Mouse (Mus musculus) liver, embryonic 16.5 days (tissue): ENCODE results near the gene Dlgap1. TPM values are rescaled to one million over a fixed set of nuclear protein-coding genes. Genes with fewer than 3 reads are reported as not detected.

ENCODE experiments used
- ATAC-seq: fragments of 200-750 bp; cut with Nextera tagmentation; 2 replicates; pipeline ENCODE4 v1.8.0; 2017; ENCODE audit warnings: low read depth, mild to moderate bottlenecking, moderate number of reproducible peaks, moderate library complexity
- H3K27ac ChIP-seq: fragments of 300-500 bp; sonication (generic); 2 replicates; pipeline ENCODE4 v1.5.1; 2014; ENCODE audit warnings: mild to moderate bottlenecking, low read length
- H3K27me3 ChIP-seq: fragments of 300-500 bp; sonication (generic); 2 replicates; pipeline ENCODE4 v1.6.1; 2014; ENCODE audit warnings: low read depth, low read length, mixed read lengths; ENCODE audit not compliant: control insufficient read depth, insufficient read depth
- H3K36me3 ChIP-seq: fragments of 300-500 bp; sonication (generic); 2 replicates; pipeline ENCODE4 v1.6.1; 2014; ENCODE audit warnings: mild to moderate bottlenecking; ENCODE audit not compliant: control insufficient read depth, insufficient read depth
- H3K4me1 ChIP-seq: fragments of 300-500 bp; sonication (generic); 2 replicates; pipeline ENCODE4 v1.6.1; 2014; ENCODE audit warnings: low read depth, low read length, mixed read lengths; ENCODE audit not compliant: control insufficient read depth
- H3K4me2 ChIP-seq: fragments of 300-500 bp; sonication (generic); 2 replicates; pipeline ENCODE4 v1.6.1; 2014; ENCODE audit warnings: low read depth, low read length, mixed read lengths
- H3K4me3 ChIP-seq: fragments of 300-500 bp; sonication (generic); 2 replicates; pipeline ENCODE4 v1.5.1; 2014; ENCODE audit warnings: low read depth, mild to moderate bottlenecking, low read length
- H3K9ac ChIP-seq: fragments of 300-500 bp; sonication (generic); 2 replicates; pipeline ENCODE4 v1.6.1; 2014; ENCODE audit warnings: low read depth, low read length
- H3K9me3 ChIP-seq: fragments of 300-500 bp; sonication (generic); replicated peaks from 2 replicates; pipeline ENCODE4 v1.6.1; 2016; ENCODE audit warnings: low read length; ENCODE audit not compliant: control insufficient read depth
- WGBS: fragments of 180-500 bp; shearing (Covaris S2); extraction: QIAGEN DNeasy Blood & Tissue Kit; methylation state at CpG from one replicate; pipeline ENCODE4 v1.1.7; 2014; ENCODE audit not compliant: insufficient replicate concordance; 5-methylcytosine and 5-hydroxymethylcytosine counted together
- polyA plus RNA-seq: library from polyadenylated mRNA; unstranded; fragments of >200 nt; fragmentation: Nextera tagmentation; extraction: Ambion mirVana; gene quantifications from 2 replicates; pipeline ENCODE4 v1.2.1, GENCODE M21; 2015

The Dlgap1 gene
- polyA plus RNA-seq, 1 experiment from 2014 or later = 0.09 TPM

GRCm38 (mm10) chr17:70341230-70341629, 372.4 kb downstream of the Dlgap1 start:
- 67% methylated on average over 8 of the region's 8 CpGs for WGBS
- H3K4me2 ChIP-seq = no peak overlapping the region
- H3K9ac ChIP-seq = no peak overlapping the region
- H3K9me3 ChIP-seq = no peaks in the 10 kb centered on the region
- ATAC-seq = no peak
- H3K4me1 ChIP-seq = no peaks in the 10 kb centered on the region
- H3K27ac ChIP-seq = no peak overlapping the region
- no peaks in the 10 kb centered on the region for H3K36me3 ChIP-seq
- H3K4me3 ChIP-seq = no peak overlapping the region
- no peaks in the 10 kb centered on the region for H3K27me3 ChIP-seq

GRCm38 (mm10) chr17:70341920-70342319, 373.0 kb downstream of the Dlgap1 start:
- H3K4me3 ChIP-seq = no peak overlapping the region
- WGBS = 47% methylated on average over 6 of the region's 6 CpGs
- no peaks in the 10 kb centered on the region for H3K36me3 ChIP-seq
- H3K9me3 ChIP-seq = no peaks in the 10 kb centered on the region
- H3K4me1 ChIP-seq = no peaks in the 10 kb centered on the region
- H3K4me2 ChIP-seq = no peak overlapping the region
- H3K9ac ChIP-seq = no peak overlapping the region
- H3K27ac ChIP-seq = no peak overlapping the region
- no peaks in the 10 kb centered on the region for H3K27me3 ChIP-seq
- ATAC-seq = no peak

- Histone ChIP-seq H3K9ac (no peak overlapping the region), H3K4me3 (no peak overlapping the region), H3K27ac (no peak overlapping the region), H3K27me3 (no peaks in the 10 kb centered on the region), H3K36me3 (no peaks in the 10 kb centered on the region), H3K4me1 (no peaks in the 10 kb centered on the region), H3K4me2 (no peak overlapping the region), H3K9me3 (no peaks in the 10 kb centered on the region)
- WGBS = 58% methylated on average over 4 of the region's 4 CpGs
- no peak for ATAC-seq
Measured at GRCm38 (mm10) chr17:70347403-70347802, 378.5 kb downstream of the Dlgap1 start.

GRCm38 (mm10) chr17:70363561-70363960, 394.7 kb downstream of the Dlgap1 start:
- Histone ChIP-seq H3K36me3 (no peaks in the 10 kb centered on the region), H3K4me2 (no peak overlapping the region), H3K27me3 (no peaks in the 10 kb centered on the region), H3K27ac (no peak overlapping the region), H3K9ac (no peak overlapping the region), H3K4me3 (no peak overlapping the region), H3K4me1 (no peaks in the 10 kb centered on the region), H3K9me3 (no peaks in the 10 kb centered on the region)
- ATAC-seq = no peak
- WGBS = 49% methylated on average over 3 of the region's 3 CpGs

- Histone ChIP-seq H3K4me3 (no peak overlapping the region), H3K27ac (no peak overlapping the region), H3K4me2 (no peak overlapping the region), H3K4me1 (no peaks in the 10 kb centered on the region), H3K9ac (no peak overlapping the region), H3K9me3 (no peaks in the 10 kb centered on the region), H3K36me3 (no peaks in the 10 kb centered on the region), H3K27me3 (no peaks in the 10 kb centered on the region)
- ATAC-seq = no peak
- WGBS = 77% methylated on average over 1 of the region's 1 CpGs
Measured at GRCm38 (mm10) chr17:70363971-70364370, 395.1 kb downstream of the Dlgap1 start.

GRCm38 (mm10) chr17:70369124-70369523, 400.3 kb downstream of the Dlgap1 start:
- H3K27ac ChIP-seq = no peak overlapping the region
- WGBS = 44% methylated on average over 3 of the region's 3 CpGs
- H3K27me3 ChIP-seq = no peaks in the 10 kb centered on the region
- no peak overlapping the region for H3K9ac ChIP-seq
- H3K36me3 ChIP-seq = no peaks in the 10 kb centered on the region
- no peak overlapping the region for H3K4me2 ChIP-seq
- H3K9me3 ChIP-seq = no peaks in the 10 kb centered on the region
- no peak for ATAC-seq
- H3K4me1 ChIP-seq = no peaks in the 10 kb centered on the region
- no peak overlapping the region for H3K4me3 ChIP-seq

GRCm38 (mm10) chr17:70377020-70377419, 408.1 kb downstream of the Dlgap1 start:
- H3K36me3 ChIP-seq = no peaks in the 10 kb centered on the region
- H3K4me1 ChIP-seq = no peaks in the 10 kb centered on the region
- no peak for ATAC-seq
- H3K9ac ChIP-seq = no peak overlapping the region
- H3K4me2 ChIP-seq = no peak overlapping the region
- H3K9me3 ChIP-seq = no peaks in the 10 kb centered on the region
- WGBS = 45% methylated on average over 4 of the region's 4 CpGs
- no peak overlapping the region for H3K4me3 ChIP-seq
- H3K27me3 ChIP-seq = no peaks in the 10 kb centered on the region
- H3K27ac ChIP-seq = no peak overlapping the region

GRCm38 (mm10) chr17:70388447-70388846, 419.6 kb downstream of the Dlgap1 start:
- H3K4me2 ChIP-seq = no peak overlapping the region
- 71% methylated on average over 1 of the region's 1 CpGs for WGBS
- H3K9me3 ChIP-seq = no peaks in the 10 kb centered on the region
- H3K4me3 ChIP-seq = no peak overlapping the region
- H3K36me3 ChIP-seq = no peaks in the 10 kb centered on the region
- no peak for ATAC-seq
- H3K27me3 ChIP-seq = no peaks in the 10 kb centered on the region
- H3K4me1 ChIP-seq = no peaks in the 10 kb centered on the region
- no peak overlapping the region for H3K9ac ChIP-seq
- no peak overlapping the region for H3K27ac ChIP-seq

- H3K27me3 ChIP-seq = no peaks in the 10 kb centered on the region
- no peak overlapping the region for H3K27ac ChIP-seq
- H3K9me3 ChIP-seq = no peaks in the 10 kb centered on the region
- ATAC-seq = no peak
- no peaks in the 10 kb centered on the region for H3K4me1 ChIP-seq
- H3K4me3 ChIP-seq = no peak overlapping the region
- no peak overlapping the region for H3K4me2 ChIP-seq
- H3K9ac ChIP-seq = no peak overlapping the region
- H3K36me3 ChIP-seq = no peaks in the 10 kb centered on the region
- WGBS = 47% methylated on average over 3 of the region's 3 CpGs
Measured at GRCm38 (mm10) chr17:70397220-70397619, 428.3 kb downstream of the Dlgap1 start.

- ATAC-seq = no peak
- Histone ChIP-seq H3K9ac (no peak overlapping the region), H3K4me1 (no peaks in the 10 kb centered on the region), H3K36me3 (no peaks in the 10 kb centered on the region), H3K27ac (no peak overlapping the region), H3K4me3 (no peak overlapping the region), H3K4me2 (no peak overlapping the region), H3K9me3 (no peaks in the 10 kb centered on the region), H3K27me3 (no peaks in the 10 kb centered on the region)
- WGBS = 49% methylated on average over 8 of the region's 8 CpGs
Measured at GRCm38 (mm10) chr17:70397708-70398107, 428.8 kb downstream of the Dlgap1 start.
